Mouse (Mus musculus) liver, adult 2 months (tissue): Measurements from ENCODE around the gene Colgalt1. TPM values are rescaled to one million over a fixed set of nuclear protein-coding genes. Genes with fewer than 3 reads are reported as not detected.

ENCODE experiments used
- DNase-seq: peaks from one replicate; pipeline ENCODE4 v3.0.0-alpha.2; 2011; ENCODE audit warnings: low read depth, low spot score; ENCODE audit errors: extremely low read depth
- H3K27ac ChIP-seq: fragments of 200-500 bp; replicated peaks from 2 replicates; pipeline ENCODE4 v1.5.1; 2012; ENCODE audit warnings: low read depth, mild to moderate bottlenecking, control low read depth, inconsistent platforms, low read length; ENCODE audit not compliant: insufficient read depth
- H3K27me3 ChIP-seq: fragments of 200-500 bp; 2 replicates; pipeline ENCODE4 v1.6.1; 2012; ENCODE audit warnings: mild to moderate bottlenecking, moderate library complexity, low read length, inconsistent platforms; ENCODE audit not compliant: control insufficient read depth, insufficient read depth
- H3K36me3 ChIP-seq: fragments of 200-500 bp; 2 replicates; pipeline ENCODE4 v1.6.1; 2012; ENCODE audit warnings: low read length, inconsistent platforms; ENCODE audit not compliant: control insufficient read depth, insufficient read depth
- H3K4me1 ChIP-seq: fragments of 200-500 bp; 2 replicates; pipeline ENCODE4 v1.6.1; 2011; ENCODE audit warnings: low read length; ENCODE audit not compliant: control insufficient read depth, insufficient read depth
- H3K4me3 ChIP-seq: fragments of 200-500 bp; 2 replicates; pipeline ENCODE4 v1.5.1; 2011; ENCODE audit warnings: low read depth, mild to moderate bottlenecking, control low read depth, low read length, moderate library complexity; ENCODE audit not compliant: insufficient read depth
- H3K79me2 ChIP-seq: fragments of 200-500 bp; 2 replicates; pipeline ENCODE4 v1.6.1; 2012; ENCODE audit warnings: inconsistent platforms, mild to moderate bottlenecking, low read length, moderate library complexity; ENCODE audit not compliant: control insufficient read depth, insufficient read depth
- H3K9ac ChIP-seq: fragments of 200-500 bp; 2 replicates; pipeline ENCODE4 v1.6.1; 2012; ENCODE audit warnings: low read depth, mild to moderate bottlenecking, control low read depth, inconsistent platforms, low read length
- CTCF ChIP-seq: fragments of 200-500 bp; IDR thresholded peaks from 2 replicates; pipeline ENCODE4 v1.5.1; 2011; ENCODE audit warnings: low read depth, low read length, control low read depth
- POLR2A ChIP-seq: fragments of 200-500 bp; IDR thresholded peaks from 2 replicates; pipeline ENCODE4 v1.6.1; 2011; ENCODE audit warnings: low read length, control low read depth; ENCODE audit not compliant: insufficient read depth; ENCODE audit errors: extremely low read depth
- WGBS: fragments of 180-500 bp; shearing (Covaris S2); methylation state at CpG from one replicate; pipeline ENCODE4 v1.1.7; 2018; 5-methylcytosine and 5-hydroxymethylcytosine counted together
- polyA plus RNA-seq: library from polyadenylated mRNA; depleted of rRNA; stranded (reverse); fragments of >200 nt; gene quantifications from 2 replicates; pipeline ENCODE4 v1.2.3, GENCODE M21; 2012
- total RNA-seq: library from RNA; depleted of rRNA; stranded (reverse); fragments of >200 nt; gene quantifications from 2 replicates; pipeline ENCODE4 v1.2.3, GENCODE M21; 2014

The Colgalt1 gene
- total and polyA plus RNA-seq, 2 experiments = 43.2 to 77.3 TPM

DNA sequence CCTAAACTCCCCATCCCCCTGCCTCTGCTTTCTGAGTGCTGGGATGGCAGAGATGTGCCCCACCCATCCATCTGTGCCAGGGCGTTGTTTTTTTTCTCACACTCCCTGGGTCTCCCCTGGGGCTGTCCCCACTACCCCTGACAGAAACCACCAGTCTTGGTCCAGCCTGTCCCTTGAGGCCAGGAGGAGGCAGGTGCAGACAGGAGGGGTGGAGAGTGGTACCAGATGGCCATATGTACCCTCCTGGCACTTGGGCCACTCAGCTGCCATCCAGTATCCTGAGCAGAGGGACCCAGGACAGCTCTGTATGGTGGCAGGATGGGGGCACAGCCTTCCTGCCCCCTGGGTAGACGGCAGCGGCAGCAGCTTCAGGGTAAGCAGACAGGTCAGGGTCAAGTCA is 13.3 kb upstream of the Colgalt1 start, which contains the start of gene Fam129c:
Gene Fam129c (plus strand): TSS at position 198 of the 400 bp plus-strand sequence.
- DNase-seq = no peak
- no peak within 1 kb of the TSS for H3K4me3 ChIP-seq

DNA sequence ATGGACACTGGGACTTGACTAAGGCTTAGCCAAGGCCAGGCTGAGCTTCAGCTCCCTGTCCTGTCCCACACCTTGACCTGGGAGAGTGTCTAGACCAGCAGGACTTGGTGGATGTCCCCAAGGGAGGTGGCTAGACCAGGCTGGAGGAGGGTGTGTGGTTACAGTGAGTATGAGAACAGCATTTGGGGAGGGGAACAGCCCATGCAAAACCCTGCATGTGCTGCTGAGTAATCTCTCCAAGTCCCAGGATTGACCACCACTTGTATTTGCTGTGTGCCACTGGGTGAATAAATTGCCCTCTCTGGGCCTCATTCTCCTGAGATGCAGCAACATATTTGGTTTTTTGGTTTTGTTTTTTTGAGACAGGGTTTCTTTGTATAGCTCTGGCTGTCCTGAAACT is 12.4 kb upstream of the Colgalt1 start:
- Histone ChIP-seq H3K4me3 (no peak overlapping the region), H3K36me3 (no peaks in the 10 kb centered on the region), H3K9ac (no peak overlapping the region), H3K27ac (no peak overlapping the region), H3K27me3 (0 out of 2 replicates have a peak, but pooled peaks cover 3% of the 10 kb centered on the region), H3K79me2 (no peaks in the 10 kb centered on the region), H3K4me1 (no peaks in the 10 kb centered on the region; the same call in 1 of the 2 replicates)
- DNase-seq = no peak
- TF ChIP-seq CTCF (no peak), POLR2A (no peak)

More for the DNA sequence above, 13.3 kb upstream of the Colgalt1 start, which contains the start of gene Fam129c:
- no peak within 1 kb of the TSS for H3K9ac ChIP-seq
- H3K36me3 ChIP-seq = no peaks in the 10 kb centered on the region
- H3K4me1 ChIP-seq = peaks cover 7% of the 10 kb centered on the region
- H3K79me2 ChIP-seq = no peaks in the 10 kb centered on the region
- no peak within 1 kb of the TSS for H3K27ac ChIP-seq
- 91% methylated on average over 3 of the region's 3 CpGs for WGBS
- H3K27me3 ChIP-seq = 0 out of 2 replicates have a peak, but pooled peaks cover 3% of the 10 kb centered on the region
- TF ChIP-seq POLR2A (no peak), CTCF (no peak)

DNA sequence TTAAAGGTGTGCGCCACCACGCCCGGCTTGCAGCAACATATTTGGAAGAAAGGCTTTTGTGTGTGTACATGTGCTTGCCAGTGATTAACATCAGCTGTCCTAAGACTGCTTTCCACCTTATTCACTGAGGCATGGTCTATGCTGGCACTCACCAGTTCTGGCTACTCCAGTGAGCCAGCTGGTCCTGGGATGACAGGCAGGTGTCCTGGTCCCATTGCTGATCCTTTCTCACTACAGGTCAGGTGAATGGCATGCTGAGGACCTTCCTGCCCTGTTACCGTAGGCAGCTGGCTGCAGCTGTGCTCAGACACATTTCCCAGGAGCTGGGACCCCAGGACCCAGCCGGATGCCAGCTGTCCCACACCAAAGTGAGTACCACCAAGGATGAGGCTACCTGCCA is 12.0 kb upstream of the Colgalt1 start:
- no peak for DNase-seq
- Histone ChIP-seq H3K9ac (no peak overlapping the region), H3K4me3 (no peak overlapping the region), H3K4me1 (no peaks in the 10 kb centered on the region; the same call in 1 of the 2 replicates), H3K36me3 (no peaks in the 10 kb centered on the region), H3K27ac (no peak overlapping the region), H3K79me2 (no peaks in the 10 kb centered on the region), H3K27me3 (0 out of 2 replicates have a peak, but pooled peaks cover 3% of the 10 kb centered on the region)
- 94% methylated on average over 5 of the region's 5 CpGs for WGBS
- TF ChIP-seq CTCF (no peak), POLR2A (no peak)

DNA sequence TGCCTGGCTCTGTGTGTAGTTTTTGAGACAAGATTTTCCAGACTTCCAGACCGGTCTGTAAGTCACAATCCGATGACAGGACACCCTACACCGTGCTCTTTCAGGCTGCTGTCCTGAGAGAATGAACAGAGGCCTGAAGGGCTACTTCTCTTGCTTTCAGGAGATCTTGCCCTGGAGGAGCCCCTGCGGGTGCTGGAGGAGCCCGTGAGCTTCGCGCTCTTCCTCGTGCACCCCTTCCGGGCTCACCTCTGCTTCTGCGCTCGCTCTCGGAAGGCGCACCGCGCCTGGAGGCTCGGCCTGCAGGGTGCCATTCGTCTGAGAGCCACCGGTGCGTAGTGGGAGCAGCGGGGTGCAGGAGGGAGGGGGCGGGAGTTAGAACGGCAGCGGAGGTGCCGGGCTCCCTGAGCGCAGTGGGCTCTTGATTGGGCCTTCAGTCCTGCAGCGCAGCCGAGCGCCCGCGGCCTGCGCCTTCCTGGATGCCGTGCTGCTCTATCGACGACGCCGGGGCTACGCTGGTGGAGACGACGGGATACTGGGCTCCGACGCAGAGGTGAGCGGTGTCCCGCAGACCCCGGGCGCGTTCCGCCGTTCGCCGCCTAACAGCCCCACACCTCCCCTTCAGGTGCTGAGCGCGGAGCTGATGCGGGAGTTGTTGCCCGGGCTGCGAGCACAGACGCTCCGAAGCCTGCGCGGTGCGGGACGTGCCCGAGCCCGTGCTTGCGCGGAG is 8.7 kb upstream of the Colgalt1 start:
- WGBS = 15% methylated on average over 65 of the region's 65 CpGs
- DNase-seq = no peak
- no peak overlapping the region for H3K27ac ChIP-seq
- H3K4me1 ChIP-seq = no peaks in the 10 kb centered on the region; the same call in 1 of the 2 replicates
- H3K4me3 ChIP-seq = peak overlapping the region; percentile 1; the same call in 1 of the 2 replicates
- no peaks in the 10 kb centered on the region for H3K36me3 ChIP-seq
- H3K79me2 ChIP-seq = no peaks in the 10 kb centered on the region
- no peak for TF ChIP-seq CTCF
- TF ChIP-seq POLR2A = no peak
- 0 out of 2 replicates have a peak, but pooled peaks cover 3% of the 10 kb centered on the region for H3K27me3 ChIP-seq
- H3K9ac ChIP-seq = no peak overlapping the region

DNA sequence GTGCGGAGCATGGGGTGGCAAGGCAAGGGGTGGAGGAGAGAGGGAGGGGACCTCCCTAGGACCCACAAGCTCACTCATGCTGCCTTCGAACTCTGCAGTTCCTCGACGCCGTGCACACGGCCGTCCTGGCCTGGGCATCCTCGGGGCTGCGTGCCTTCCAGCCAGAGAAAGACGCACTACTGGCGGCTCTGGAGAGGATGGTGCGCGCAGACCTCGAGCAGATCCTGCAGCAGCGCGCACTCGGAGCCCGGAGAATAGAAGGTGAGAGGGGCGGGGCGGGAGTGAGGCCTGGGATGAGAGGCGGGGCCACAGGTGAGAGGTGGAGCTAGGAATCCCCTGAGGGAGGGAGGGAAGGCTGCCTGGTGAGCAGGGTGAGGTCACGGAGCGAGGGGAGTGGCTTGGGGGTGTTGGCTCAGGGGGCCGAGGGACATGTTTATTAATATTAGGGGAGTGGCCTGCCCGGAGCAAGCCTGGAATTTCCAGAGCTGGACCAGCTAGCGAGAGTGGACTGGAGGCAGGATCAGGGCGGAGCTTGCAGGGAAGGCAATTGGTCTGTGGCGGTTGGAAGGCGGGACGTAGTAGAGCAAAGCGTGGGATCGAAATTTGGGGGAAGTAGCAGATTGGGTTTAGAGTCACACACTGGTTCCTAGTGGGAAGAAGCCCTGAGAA is 8.0 kb upstream of the Colgalt1 start:
- 4% methylated on average over 32 of the region's 32 CpGs for WGBS
- no peak overlapping the region for H3K27ac ChIP-seq
- H3K79me2 ChIP-seq = no peaks in the 10 kb centered on the region
- TF ChIP-seq CTCF = no peak
- no peak for TF ChIP-seq POLR2A
- no peaks in the 10 kb centered on the region; the same call in 1 of the 2 replicates for H3K4me1 ChIP-seq
- H3K27me3 ChIP-seq = 0 out of 2 replicates have a peak, but pooled peaks cover 3% of the 10 kb centered on the region
- H3K9ac ChIP-seq = no peak overlapping the region
- no peaks in the 10 kb centered on the region for H3K36me3 ChIP-seq
- DNase-seq = peak; percentile 77
- peak overlapping the region; percentile 1; the same call in 1 of the 2 replicates for H3K4me3 ChIP-seq
